Mouse (Mus musculus) C2C12 (cell line): ENCODE results near the gene Tmeff2. TPM values are rescaled to one million over a fixed set of nuclear protein-coding genes. Genes with fewer than 3 reads are reported as not detected.
"Not testable (repeated sequence)": the region's sequence is repeated elsewhere in the genome, so short reads cannot be mapped to it uniquely, and the experiment has no call there.

Source experiments
- H3K27me3 ChIP-seq: one replicate; pipeline ENCODE4 v1.6.1; 2011; ENCODE audit not compliant: control insufficient read depth, insufficient read depth, insufficient read length
- H3K36me3 ChIP-seq: one replicate; pipeline ENCODE4 v1.6.1; 2011; ENCODE audit not compliant: control insufficient read depth, insufficient read depth
- H3K4me3 ChIP-seq: one replicate; pipeline ENCODE4 v1.5.1; 2011; ENCODE audit warnings: mild to moderate bottlenecking, control low read depth; ENCODE audit not compliant: poor library complexity, insufficient read depth, severe bottlenecking
- H3K79me2 ChIP-seq: one replicate; pipeline ENCODE4 v1.6.1; 2011; ENCODE audit not compliant: control insufficient read depth, insufficient read depth
- H3K79me3 ChIP-seq: one replicate; pipeline ENCODE4 v1.6.1; 2011; ENCODE audit warnings: low read depth, control low read depth
- H3ac ChIP-seq: one replicate; pipeline ENCODE3; 2011; ENCODE audit warnings: low read depth; ENCODE audit not compliant: control insufficient read depth, insufficient read length
- CEBPB ChIP-seq: IDR thresholded peaks from one replicate; pipeline ENCODE4 v1.6.1; 2011; ENCODE audit warnings: low read depth, mild to moderate bottlenecking, control low read depth, moderate library complexity
- CTCF ChIP-seq: IDR thresholded peaks from one replicate; pipeline ENCODE4 v1.5.1; 2011; ENCODE audit not compliant: control insufficient read depth, insufficient read depth, insufficient read length
- FOSL1 ChIP-seq: IDR thresholded peaks from one replicate; pipeline ENCODE4 v1.8.0; 2011; ENCODE audit warnings: mild to moderate bottlenecking, low read length; ENCODE audit not compliant: poor library complexity, insufficient read depth, severe bottlenecking
- MAX ChIP-seq: IDR thresholded peaks from one replicate; pipeline ENCODE4 v1.6.1; 2011; ENCODE audit warnings: mild to moderate bottlenecking, control low read depth
- MYOD1 ChIP-seq: IDR thresholded peaks from one replicate; pipeline ENCODE4 v1.6.1; 2011; ENCODE audit warnings: low read depth; ENCODE audit not compliant: control insufficient read depth, insufficient read length
- MYOG ChIP-seq: IDR thresholded peaks from one replicate; pipeline ENCODE4 v1.6.1; 2011; ENCODE audit not compliant: control insufficient read depth, insufficient read length; ENCODE audit errors: extremely low read depth
- USF1 ChIP-seq: IDR thresholded peaks from one replicate; pipeline ENCODE4 v1.6.1; 2011; ENCODE audit warnings: low read depth, mild to moderate bottlenecking, control low read depth, moderate library complexity
- long read RNA-seq, 2 experiments: library from polyadenylated mRNA; unstranded; transcript quantifications; one replicate each; pipeline ENCODE4 v2.0.0; 2019 to 2020
- polyA plus RNA-seq: library from polyadenylated mRNA; unstranded; fragments of >200 nt; fragmentation: generic; extraction: Trizol; gene quantifications from one replicate; pipeline ENCODE4 v1.2.1, GENCODE M21; 2012; ENCODE audit warnings: missing spikeins

The Tmeff2 gene
- 2.4 TPM for polyA plus RNA-seq
- long read RNA-seq, experiment 1, transcript Tmeff2-201 (10 exons, 3,343 nt) = major isoform, 19 of 25 reads
- long read RNA-seq, experiment 1, partial matches to known transcripts = 2 of 25 reads
- long read RNA-seq, experiment 1, other reads (novel, unspliced or antisense) = 4 of 25 reads
- long read RNA-seq, experiment 2, transcript Tmeff2-201 (10 exons, 3,343 nt) = major isoform, 27 of 29 reads
- long read RNA-seq, experiment 2, partial matches to known transcripts = 0 of 29 reads
- long read RNA-seq, experiment 2, other reads (novel, unspliced or antisense) = 2 of 29 reads

GRCm38 (mm10) chr1:50900386-50900785 lies at the start of gene Tmeff2:
Gene Tmeff2 (plus strand): TSS chr1:50900647.
- not testable (repeated sequence) for H3ac ChIP-seq, H3K4me3 ChIP-seq, H3K79me2 ChIP-seq, H3K79me3 ChIP-seq, H3K36me3 ChIP-seq, H3K27me3 ChIP-seq

GRCm38 (mm10) chr1:50861515-50861914 lies 38.9 kb upstream of the Tmeff2 start:
- Histone ChIP-seq H3K27me3 (no peaks in the 10 kb centered on the region), H3K79me3 (no peaks in the 10 kb centered on the region), H3ac (no peak overlapping the region), H3K36me3 (no peaks in the 10 kb centered on the region), H3K79me2 (no peaks in the 10 kb centered on the region), H3K4me3 (no peak overlapping the region)
- TF ChIP-seq CEBPB (no peak), FOSL1 (no peak), MYOD1 (no peak), CTCF (no peak), MAX (no peak), USF1 (no peak), MYOG (no peak)

- H3K36me3 ChIP-seq = no peaks in the 10 kb centered on the region
- no peak for TF ChIP-seq MYOD1
- no peak for TF ChIP-seq CTCF
- TF ChIP-seq MAX = no peak
- no peak for TF ChIP-seq MYOG
- TF ChIP-seq CEBPB = no peak
- no peak for TF ChIP-seq USF1
- TF ChIP-seq FOSL1 = no peak
Observed at GRCm38 (mm10) chr1:50897696-50898095, 2.8 kb upstream of the Tmeff2 start.

GRCm38 (mm10) chr1:50924838-50925355 lies 24.4 kb downstream of the Tmeff2 start:
- no peaks in the 10 kb centered on the region for H3K79me3 ChIP-seq
- H3K4me3 ChIP-seq = no peak overlapping the region
- no peaks in the 10 kb centered on the region for H3K27me3 ChIP-seq
- H3K79me2 ChIP-seq = no peaks in the 10 kb centered on the region
- H3K36me3 ChIP-seq = no peaks in the 10 kb centered on the region
- TF ChIP-seq MAX (no peak), CTCF (no peak), FOSL1 (no peak), MYOD1 (no peak), MYOG (no peak), CEBPB (no peak), USF1 (no peak)
- no peak overlapping the region for H3ac ChIP-seq

More at GRCm38 (mm10) chr1:50897696-50898095, 2.8 kb upstream of the Tmeff2 start:
- Histone ChIP-seq H3K79me3 (no peaks in the 10 kb centered on the region), H3K27me3 (no peaks in the 10 kb centered on the region), H3K79me2 (no peaks in the 10 kb centered on the region), H3ac (no peak overlapping the region), H3K4me3 (no peak overlapping the region)

- Histone ChIP-seq H3K79me2 (no peaks in the 10 kb centered on the region), H3K4me3 (no peak overlapping the region), H3K79me3 (no peaks in the 10 kb centered on the region), H3K27me3 (no peaks in the 10 kb centered on the region), H3ac (no peak overlapping the region), H3K36me3 (no peaks in the 10 kb centered on the region)
- TF ChIP-seq MYOD1 (no peak), MYOG (no peak), MAX (no peak), CTCF (no peak), CEBPB (no peak), USF1 (no peak), FOSL1 (no peak)
Observed at GRCm38 (mm10) chr1:50925356-50925921, 25.0 kb downstream of the Tmeff2 start.
